Mouse (Mus musculus) left cerebral cortex, postnatal 14 days (tissue): ENCODE measurements around the gene Syn3. TPM values are rescaled to one million over a fixed set of nuclear protein-coding genes. Genes with fewer than 3 reads are reported as not detected.
A peak's percentile ranks its signal among the peaks of the same experiment; 100 is the strongest.

Source experiments
- DNase-seq, 2 experiments: peaks; one replicate each; pipeline ENCODE4 v3.0.0; 2021 to 2022; ENCODE audit warnings: low spot score in 2 of 2, mixed read lengths in 1 of 2
- intact Hi-C: fragments of 180-260 bp; cut with DNase I; formaldehyde crosslinking; loops from one replicate; pipeline ENCODE4 v1.15.1; 2025
- total RNA-seq, 2 experiments: library from RNA; stranded (reverse); gene quantifications; 2 replicates each; pipeline ENCODE4 v1.2.3; 2021

Syn3 gene
- total RNA-seq, 2 experiments from 2014 or later = 29.9 to 32.0 TPM

DNA sequence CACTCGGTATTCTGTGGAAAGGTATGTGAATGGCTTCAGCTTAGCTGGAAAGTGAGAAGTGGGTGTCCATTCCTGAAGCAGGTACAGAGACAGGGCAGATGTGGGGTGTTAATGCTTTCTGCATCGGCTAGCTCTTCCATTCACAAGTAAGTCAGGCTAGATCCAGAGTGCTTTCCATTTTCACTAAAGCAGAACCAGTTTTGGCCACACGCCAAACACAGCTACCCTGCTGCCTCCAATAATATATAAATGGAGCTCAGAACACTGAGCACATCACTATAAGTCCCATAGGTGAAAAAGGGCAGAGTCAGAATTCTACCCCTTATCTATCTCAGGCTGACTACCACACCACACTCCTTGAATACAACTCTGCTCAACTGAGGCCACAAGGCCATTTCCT is 69.0 kb downstream of the Syn3 start:
- DNase-seq = no peak
- intact Hi-C loops = no loop called here

DNA sequence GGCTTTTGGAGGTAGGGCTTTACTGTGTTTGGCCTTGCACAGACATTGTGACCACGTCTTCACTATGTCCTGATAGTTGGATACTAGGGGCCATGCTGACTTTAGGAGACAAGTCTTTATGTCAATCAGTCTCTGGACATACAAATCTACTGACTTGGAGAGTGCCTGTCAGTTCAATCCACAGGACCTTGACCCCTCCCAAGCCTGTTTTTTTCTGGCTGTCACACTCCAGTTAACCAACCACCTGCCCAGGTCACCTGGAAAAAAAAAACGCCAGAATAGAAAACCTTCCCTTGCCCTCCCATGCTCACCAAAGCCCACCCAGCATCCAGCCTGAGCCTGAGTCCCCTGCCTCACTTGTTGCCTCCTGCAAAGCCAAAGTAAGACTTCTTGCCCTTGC is 70.7 kb downstream of the Syn3 start:
- DNase-seq = no peak
- intact Hi-C loops = no loop called here

DNA sequence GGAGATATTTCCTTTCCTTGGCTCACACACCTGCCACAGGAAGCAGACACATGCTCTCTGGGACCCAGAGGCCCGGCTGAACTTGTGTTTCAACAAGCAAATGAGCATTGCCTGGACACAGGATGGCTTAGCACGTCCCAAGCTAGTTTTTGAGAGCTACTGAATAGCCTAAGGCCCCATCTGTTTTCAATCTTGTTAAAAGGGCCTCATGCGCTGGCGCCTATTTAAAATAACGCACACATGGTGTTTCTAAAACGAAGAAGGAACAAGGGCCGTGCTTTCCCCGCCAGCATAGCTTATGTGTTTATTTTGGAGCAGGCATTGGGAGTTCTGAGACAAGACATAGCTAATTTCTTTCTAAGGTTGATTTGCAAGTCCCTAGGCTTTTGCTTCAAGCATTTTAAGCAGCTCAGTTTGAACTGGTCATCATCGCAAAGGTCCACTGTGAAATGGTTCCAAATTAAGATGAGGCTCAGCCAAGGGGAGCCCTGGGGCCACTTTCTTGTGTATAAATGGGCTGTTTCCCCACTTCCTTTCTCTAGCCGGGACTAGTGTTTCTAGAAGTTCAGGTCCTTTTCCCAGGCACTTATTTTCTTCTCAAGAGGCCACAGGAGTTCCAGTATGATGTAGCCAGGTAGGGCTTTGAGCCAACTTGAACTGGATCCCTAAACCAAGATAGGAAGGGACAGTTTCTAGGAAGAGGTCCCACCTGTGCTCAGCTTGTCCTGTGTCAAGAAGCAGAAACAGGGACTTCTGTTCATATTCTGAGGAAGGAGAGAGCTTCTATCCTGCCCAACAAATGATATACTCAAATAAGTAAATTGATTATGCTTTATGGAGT is 72.8 kb downstream of the Syn3 start:
- intact Hi-C loops = no loop called here
- DNase-seq = peak; percentile 36 to 54

DNA sequence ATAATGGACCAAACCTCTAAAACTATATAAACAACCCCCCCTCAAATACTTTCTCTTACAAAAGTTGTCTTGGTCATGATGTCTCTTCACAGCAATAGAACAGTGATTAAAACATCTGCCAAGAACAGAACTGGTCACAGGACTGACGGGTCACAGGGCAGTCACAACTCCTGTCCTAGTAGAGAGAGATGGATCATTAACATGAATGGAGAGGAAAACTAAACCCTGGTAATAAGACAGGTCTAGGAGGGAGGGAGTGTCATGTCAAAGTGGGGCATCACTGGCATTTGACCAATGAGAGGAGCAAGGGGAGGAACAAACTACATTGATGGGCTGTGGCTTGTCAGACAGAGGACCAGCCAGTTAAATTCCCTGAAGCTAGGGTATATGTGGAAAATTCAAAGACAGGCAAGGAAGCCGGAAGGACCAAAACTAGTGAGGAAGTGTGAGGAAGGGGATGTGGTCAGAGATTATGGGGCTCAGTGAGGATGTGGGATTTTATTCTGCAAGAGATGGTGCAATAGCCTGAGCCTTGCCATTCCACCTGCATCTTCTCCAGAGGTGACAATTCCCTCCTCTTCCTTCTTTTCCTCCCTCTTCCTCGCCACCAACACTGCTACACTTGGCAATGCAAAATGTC is 76.8 kb downstream of the Syn3 start:
- no peak for DNase-seq
- intact Hi-C loops = no loop called here

DNA sequence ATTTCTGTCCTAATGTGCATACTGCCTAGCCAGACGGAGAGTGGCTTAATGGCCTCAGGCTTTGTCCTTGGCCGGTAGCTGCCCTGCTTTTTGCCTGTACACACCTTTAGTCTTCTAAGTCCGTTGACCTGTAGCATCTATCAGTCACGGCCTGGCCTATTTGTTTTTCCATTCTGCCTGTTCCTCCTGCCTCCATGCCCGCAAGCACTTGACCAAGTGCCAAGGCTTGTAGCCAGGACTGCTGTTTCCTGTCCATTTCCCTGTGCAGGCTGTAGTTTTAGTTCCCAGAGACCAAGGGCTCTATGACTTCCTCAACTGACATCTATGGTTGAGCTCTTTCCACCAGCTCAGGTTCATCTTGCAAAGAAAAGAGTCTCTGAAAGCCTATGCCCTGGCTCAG is 79.8 kb downstream of the Syn3 start:
- intact Hi-C loops = no loop called here
- no peak for DNase-seq

DNA sequence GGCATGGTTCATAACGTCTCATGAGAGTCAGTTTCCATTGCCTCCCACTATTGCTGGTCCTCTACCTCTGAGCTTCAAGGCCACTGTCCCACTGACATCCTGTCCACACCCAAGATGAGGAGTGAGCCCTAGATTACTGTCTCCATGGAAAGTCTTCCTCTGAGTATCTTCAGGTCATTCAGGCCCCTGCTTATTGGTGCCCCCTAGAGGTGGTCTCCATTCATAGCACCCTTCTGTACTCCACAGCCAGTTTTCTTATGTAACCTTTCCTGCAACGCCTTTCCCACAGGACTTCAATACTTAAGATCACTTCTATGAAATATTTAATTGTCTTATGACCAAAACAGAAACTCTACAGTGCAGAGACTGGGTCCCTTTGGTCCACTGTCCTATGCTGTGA is 80.4 kb downstream of the Syn3 start:
- no peak for DNase-seq

DNA sequence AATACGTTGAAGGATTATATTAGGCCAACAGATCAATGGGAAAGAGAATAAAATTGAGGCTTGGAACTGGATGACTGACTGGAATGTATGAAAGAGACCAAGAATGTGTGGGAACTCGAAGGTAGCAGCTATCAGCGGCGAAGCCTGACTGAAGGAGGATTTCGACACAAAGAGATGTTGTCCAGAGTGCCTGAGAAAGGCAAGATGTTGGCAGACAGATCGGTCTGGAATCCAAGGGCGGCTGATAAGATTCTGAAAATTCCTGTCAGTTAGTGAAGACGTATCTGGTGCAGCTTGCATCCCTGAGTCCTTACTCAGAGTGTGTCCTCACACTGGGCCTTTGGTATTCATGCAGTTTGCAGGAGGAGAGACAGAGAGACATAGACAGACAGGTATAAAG is 81.9 kb downstream of the Syn3 start:
- no peak for DNase-seq
- intact Hi-C loops = no loop called here

More for the DNA sequence above, 80.4 kb downstream of the Syn3 start:
- intact Hi-C loops = no loop called here

DNA sequence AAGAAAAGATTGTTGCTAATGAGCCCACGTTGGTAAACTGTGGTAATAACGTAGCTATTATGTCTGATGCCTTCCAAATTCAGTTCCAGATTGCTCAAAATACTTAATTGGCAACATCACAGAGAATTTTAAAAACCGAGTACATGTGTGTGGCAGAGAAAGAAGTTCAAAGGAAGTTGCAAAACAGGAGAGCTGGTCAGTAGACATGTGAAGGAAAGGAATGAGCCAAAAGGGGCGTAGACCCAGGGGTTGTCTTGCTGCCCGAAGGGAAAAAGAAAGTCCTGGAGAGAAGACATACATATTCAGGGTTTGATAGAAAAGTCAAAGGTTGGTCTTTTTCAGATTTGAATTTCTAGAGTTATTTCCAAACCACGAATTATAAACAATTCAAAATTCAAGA is 87.8 kb downstream of the Syn3 start:
- intact Hi-C loops = no loop called here
- no peak for DNase-seq

DNA sequence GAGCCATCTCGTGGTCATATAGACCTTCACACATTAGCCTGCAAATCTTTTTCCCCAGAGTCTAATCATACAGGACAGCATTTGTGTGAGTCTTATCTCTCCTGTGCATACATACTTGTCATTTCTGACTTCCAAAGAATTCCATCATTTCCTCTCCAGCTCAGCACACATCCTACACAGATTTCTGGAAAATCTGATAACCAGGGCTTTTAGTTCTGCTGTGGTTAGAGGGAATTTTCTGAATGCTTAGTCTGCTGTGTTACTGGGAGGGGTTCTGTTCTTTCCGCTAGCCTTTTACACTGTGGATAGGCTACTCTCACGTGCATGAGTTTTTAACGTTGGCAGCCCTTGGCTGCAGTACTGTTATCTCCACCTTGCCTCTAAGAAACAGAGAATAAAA is 91.7 kb downstream of the Syn3 start:
- intact Hi-C loops = no loop called here
- no peak for DNase-seq

DNA sequence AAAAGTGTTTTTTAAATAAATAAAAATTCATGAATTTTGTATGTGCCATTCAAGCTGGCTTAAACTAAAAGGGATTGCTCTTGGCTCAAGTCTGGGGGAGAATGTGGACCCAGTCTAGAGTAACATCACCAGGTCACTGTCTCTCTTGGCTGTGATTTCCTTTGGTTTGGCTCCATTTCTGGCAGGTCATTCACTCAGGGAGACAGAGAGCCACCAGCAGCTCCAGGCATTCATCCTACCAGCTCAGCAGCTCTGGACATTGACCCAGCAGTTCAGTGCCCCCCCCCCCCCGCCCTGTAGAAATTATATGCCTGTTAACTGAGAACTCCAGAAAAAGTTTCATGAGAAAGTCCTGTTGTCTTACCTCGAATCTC is 100.4 kb downstream of the Syn3 start:
- DNase-seq = no peak
- intact Hi-C loops = no loop called here

DNA sequence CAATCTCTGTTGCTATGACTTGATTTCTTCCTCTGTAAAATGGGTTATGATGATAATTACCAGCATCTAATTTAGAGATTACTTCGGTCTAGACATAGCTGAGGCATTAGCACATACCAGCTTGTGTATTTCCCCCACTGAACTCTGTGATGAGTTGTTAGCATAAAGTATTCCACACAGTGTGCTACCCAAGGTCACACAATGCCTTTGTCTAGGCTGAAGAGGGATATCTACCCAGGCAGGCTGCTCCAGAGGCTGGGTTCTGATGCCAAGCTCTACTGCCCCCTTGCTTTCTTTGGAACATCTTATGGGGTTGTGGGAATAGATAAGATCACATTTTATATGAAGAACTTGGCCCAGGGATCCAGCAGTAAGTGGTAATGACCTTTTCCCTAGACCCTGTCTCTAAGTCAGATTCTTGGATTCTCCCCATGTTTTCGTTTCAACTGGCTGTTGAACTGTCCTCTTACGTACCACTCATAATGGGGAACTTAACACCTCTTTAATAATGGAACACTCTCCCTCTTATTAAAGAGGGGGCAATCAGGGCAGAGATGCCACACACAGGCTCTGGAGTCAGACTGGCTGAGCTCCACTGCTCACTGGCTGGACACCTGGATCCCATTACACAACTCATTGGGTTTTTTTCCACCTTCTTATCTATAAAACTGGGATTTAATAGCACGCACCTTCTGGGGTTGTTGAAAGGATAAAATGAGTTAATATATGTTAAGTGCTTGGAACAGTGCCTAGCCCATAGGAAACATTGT is 100.9 kb downstream of the Syn3 start:
- intact Hi-C loops = no loop called here
- no peak for DNase-seq

DNA sequence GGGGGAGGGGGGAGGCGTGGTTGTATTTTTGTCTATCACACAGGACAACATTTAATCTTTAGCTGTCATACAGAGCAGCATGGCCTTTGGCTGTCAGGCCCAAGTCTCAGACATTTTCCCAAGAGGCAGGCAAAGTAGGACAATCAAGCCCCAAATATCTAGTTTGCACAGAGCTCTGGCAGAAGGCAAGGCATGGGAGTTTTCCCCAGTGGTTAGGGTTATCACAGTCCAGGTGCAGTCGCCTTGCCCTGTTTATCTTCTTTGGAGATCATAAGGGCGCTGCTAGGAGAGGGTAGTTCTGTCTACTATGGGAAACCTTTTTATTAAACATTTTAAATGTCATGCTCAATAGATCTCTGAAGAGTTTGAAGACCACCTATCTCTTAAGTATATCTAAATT is 106.3 kb downstream of the Syn3 start:
- intact Hi-C loops = no loop called here
- DNase-seq = no peak

DNA sequence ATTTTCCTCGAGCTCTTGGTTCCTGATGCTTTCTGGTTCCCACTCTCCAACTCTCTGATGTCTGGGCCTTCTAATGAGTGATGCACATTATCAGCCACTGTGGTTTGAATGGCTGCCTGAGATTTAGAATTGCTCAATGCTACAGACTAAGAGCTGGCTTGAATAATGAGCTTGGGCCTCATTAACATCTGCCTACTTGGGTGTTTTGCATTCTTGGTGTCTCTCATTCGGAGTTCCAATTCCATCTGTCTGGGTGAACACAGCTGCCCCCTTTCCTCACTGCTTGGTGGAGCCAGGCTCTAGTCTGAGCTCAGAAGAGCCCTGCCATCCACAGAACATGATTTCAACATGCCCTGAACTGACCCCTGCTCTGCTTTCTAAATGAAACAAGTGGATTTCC is 108.8 kb downstream of the Syn3 start:
- intact Hi-C loops = no loop called here
- DNase-seq = peak; percentile 9 to 37

DNA sequence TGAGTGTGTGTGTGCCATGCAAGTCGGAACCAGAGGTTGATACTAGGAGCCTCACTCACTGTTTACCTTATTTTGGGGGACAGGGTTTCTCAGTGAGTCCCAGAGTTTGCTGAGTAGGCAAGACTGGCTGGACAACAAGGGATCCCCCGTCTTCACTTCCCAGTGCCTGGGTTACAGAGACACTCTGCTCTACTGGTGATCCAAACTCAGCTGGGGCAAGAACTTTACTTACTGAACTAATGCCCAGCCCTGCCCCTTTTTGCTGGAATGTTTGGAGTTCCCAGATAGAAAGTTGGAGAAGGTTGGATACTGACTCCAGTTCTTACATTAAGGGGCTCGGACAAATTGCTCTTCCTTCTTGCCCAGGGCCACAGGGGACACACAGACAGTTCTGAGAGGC is 109.3 kb downstream of the Syn3 start:
- DNase-seq = no peak
- intact Hi-C loops = no loop called here

DNA sequence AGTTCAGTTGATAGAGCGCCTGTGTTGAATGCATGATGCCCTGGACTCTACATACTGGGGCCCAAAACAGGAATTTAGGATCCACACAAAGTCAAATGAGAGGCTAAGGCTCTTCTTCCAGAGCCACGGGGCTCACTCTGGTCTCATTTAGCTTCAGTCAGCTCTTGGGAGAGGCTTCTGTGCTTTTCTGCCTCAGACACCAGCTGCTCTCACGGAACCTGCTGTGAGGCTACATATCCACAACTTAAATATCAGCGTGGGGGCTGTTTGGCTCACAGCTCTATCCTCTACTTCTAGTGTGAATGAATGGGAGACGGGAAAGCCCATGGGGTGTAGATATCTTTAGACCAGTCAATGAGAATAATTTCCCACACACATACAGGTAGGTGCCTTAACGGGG is 109.9 kb downstream of the Syn3 start:
- intact Hi-C loops = no loop called here
- DNase-seq = peak; percentile 61 to 82

DNA sequence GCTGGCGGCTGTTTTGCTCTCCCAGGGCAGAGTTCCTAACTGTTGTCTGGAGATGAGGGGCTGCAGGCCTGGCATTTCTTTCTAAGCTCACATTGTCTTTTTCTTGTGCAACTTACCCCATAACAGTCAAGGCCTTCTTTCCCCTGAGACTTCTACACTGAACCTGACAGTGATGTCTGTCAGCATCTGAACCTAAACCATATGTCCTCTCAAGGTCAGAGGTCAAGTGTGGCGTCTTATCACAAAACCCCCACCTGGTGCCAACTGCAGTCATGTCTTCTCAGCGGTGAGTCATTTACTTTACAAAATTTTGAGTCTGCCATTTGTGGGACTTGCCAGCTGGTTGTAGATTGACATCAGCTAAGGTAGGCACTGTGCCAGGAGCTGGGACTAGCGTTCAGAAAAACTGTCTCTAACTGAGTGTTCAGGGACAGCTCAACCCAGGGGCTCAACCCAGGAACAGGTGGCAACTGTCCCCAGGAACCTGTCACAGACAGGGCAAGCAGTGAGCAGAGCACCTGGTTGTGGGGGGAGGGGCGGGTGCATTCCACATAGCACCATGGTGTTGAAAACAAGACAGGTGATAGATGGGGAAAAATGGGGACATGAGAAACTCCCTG is 110.8 kb downstream of the Syn3 start:
- peak; percentile 44 to 51 for DNase-seq
- intact Hi-C loops = no loop called here

DNA sequence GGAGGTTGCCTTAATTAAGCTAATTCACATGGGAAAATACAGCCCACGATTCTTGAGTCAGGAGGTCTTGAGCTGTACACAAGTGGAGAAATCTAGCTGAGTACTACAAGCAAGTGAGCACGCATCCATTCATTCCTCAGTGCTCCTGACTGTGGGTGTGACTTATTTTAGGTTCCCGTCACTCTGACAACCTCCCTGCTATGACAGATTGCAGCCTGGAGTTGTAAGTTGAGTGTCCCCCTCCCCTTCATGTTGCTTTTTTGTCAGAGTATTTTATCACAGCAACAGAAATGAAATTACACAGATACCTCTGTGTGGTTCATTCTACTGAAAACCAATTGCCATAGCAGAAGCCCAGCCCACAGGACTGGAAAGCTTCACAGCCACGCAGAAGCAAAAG is 112.5 kb downstream of the Syn3 start:
- DNase-seq = no peak
- intact Hi-C loops = no loop called here

DNA sequence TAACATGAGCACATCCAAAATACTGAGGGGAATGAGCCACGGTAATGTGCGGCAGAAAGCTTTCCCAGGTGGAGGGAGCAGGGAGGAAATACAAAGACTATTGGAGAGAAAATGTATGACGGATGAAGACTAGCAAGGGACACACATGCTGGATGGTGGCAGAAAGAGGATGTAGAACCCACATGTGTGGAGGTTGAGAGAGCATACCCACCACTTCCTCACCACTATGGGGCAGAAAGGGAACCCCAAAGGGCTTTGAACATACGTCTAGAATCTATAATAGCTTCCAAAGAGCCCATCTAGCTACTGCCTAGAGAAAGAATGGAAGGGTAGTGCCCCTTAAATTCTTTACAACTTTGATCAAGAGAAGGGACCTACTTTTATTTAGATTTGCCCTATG is 113.0 kb downstream of the Syn3 start:
- no peak for DNase-seq

DNA sequence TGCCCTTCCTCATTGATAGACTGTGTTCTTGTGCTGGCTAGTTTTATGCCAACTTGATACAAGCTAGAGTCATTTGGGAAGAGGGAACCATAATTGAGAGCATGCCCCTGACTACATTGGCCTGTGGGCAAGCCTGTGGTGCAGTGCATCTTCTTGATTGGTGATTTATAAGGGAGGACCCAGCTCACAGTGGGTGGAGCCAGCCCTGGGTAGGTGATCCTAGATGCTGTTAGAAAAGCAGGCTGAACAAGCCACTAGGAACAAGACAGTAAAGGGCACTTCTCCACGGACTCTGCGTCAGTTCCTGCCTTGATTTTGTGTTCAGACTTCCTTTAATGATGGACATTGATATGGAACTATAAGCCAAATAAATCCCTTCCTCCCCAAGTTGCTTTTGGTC is 114.0 kb downstream of the Syn3 start:
- intact Hi-C loops = no loop called here

More for the DNA sequence above, 113.0 kb downstream of the Syn3 start:
- intact Hi-C loops = no loop called here

DNA sequence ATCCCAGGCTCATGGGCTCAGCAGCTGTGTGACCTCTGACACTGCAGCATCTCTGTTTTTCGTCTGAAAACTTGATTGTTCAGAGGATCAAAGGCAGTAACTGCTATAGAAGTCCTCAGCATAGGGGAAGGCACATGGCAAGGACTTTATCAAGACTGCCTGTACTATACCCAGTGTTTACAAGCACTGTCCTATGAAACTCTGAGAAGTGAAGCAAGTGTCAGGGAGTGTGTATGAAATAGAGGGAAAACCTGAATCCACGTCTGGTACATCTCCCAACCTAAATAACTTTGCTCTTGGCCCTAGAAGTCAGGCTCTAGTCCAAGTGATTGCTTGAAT is 116.8 kb downstream of the Syn3 start:
- intact Hi-C loops = no loop called here
- no peak for DNase-seq

More for the DNA sequence above, 114.0 kb downstream of the Syn3 start:
- no peak for DNase-seq
